34 mouse cellular contexts compared by ENCODE assay signal in the genomic region with DNA sequence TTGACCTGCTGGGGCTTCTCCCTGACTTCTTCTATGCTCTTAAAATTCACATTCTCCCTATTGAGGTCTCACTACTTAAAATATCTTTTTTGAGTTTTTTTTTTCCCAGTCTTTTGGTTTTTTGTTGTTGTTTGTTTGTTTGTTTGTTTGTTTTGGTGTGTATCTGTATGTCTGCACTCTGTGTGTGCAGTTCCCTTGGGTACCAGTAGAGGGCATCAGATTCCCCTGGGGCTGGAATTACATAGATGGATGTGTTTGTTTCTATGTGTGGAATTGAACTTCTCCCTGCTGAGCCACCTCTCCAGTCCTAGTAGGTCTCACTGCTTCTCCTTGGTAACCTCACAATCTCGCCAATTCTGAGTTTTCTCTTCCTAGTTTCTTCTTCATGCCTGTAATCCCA. TPM values are rescaled to one million over a fixed set of nuclear protein-coding genes. Genes with fewer than 3 reads are reported as not detected.
A peak's percentile ranks its signal among the peaks of the same experiment; 100 is the strongest.
DNase-seq lines count a peak whose midpoint lies in the region; ATAC-seq and TF ChIP-seq lines count a peak whose summit lies in the region.
"Had no signal": no experiment of that assay in that cellular context is flagged by ENCODE, and none has a peak within 500 bp of the region (broad histone marks: within the 10 kb centered on the region; RNA-seq: fewer than 3 reads in every experiment).

No protein-coding gene starts in this region.

- no peaks in the 10 kb centered on the region for H3K36me3 ChIP-seq in hindbrain, postnatal 0 days (ENCODE audit: insufficient read depth, low read length)
- H3K36me3 ChIP-seq in hindbrain, embryonic 11.5 days (ENCODE audit: control insufficient read depth, insufficient read depth, low read length), result no peaks in the 10 kb centered on the region
- no peaks in the 10 kb centered on the region for H3K36me3 ChIP-seq in liver, embryonic 14.5 days (replicated peaks; ENCODE audit: control insufficient read depth, insufficient read depth, low read depth)
- no peaks in the 10 kb centered on the region for H3K36me3 ChIP-seq in E14TG2a.4 (ENCODE audit: insufficient read depth, low read length)
- H3K36me3 ChIP-seq: G1E; hindbrain, embryonic 13.5 days; kidney, embryonic 15.5 days; limb, embryonic 12.5 days; liver, embryonic 12.5 days; neural tube, embryonic 13.5 days had no signal

- ATAC-seq in hindbrain, postnatal 0 days, result no peak
- ATAC-seq in hindbrain, embryonic 11.5 days (ENCODE audit: low FRiP score), result no peak
- ATAC-seq in liver, embryonic 14.5 days (ENCODE audit: insufficient read depth), result no peak
- ATAC-seq: activated CD4-positive, CD25-positive, alpha-beta regulatory T cell, adult 4 months; forebrain, embryonic 14.5 days; liver, embryonic 12.5 days; midbrain, embryonic 16.5 days had no signal

- H3K9me3 ChIP-seq in hindbrain, postnatal 0 days (ENCODE audit: low read length), result no peaks in the 10 kb centered on the region
- no peaks in the 10 kb centered on the region for H3K9me3 ChIP-seq in hindbrain, embryonic 11.5 days (ENCODE audit: control insufficient read depth, low read length)
- H3K9me3 ChIP-seq in liver, embryonic 14.5 days (ENCODE audit: control insufficient read depth, low read length), result no peaks in the 10 kb centered on the region; the same call in 1 of the 2 replicates
- H3K9me3 ChIP-seq in E14TG2a.4 (ENCODE audit: low read length), result no peaks in the 10 kb centered on the region
- H3K9me3 ChIP-seq: G1E; hindbrain, embryonic 13.5 days; kidney, embryonic 15.5 days; liver, embryonic 12.5 days; midbrain, embryonic 10.5 days; neural tube, embryonic 13.5 days had no signal

- H3K9ac ChIP-seq in hindbrain, postnatal 0 days (replicated peaks; ENCODE audit: low read length), result no peak overlapping the region
- no peak overlapping the region for H3K9ac ChIP-seq in hindbrain, embryonic 11.5 days (ENCODE audit: low read depth, low read length)
- H3K9ac ChIP-seq in liver, embryonic 14.5 days (replicated peaks), result no peak overlapping the region
- H3K9ac ChIP-seq: hindbrain, embryonic 13.5 days; kidney, embryonic 15.5 days; limb, embryonic 12.5 days; liver, embryonic 12.5 days; neural tube, embryonic 13.5 days had no signal

- no peak overlapping the region for H3K4me3 ChIP-seq in hindbrain, postnatal 0 days (ENCODE audit: low read length)
- no peak overlapping the region for H3K4me3 ChIP-seq in hindbrain, embryonic 11.5 days (ENCODE audit: low read depth, low read length)
- H3K4me3 ChIP-seq in liver, embryonic 14.5 days (ENCODE audit: insufficient read depth in 1 of 2, low read depth in 2 of 2, low read length in 2 of 2), result no peak overlapping the region
- H3K4me3 ChIP-seq in E14TG2a.4 (replicated peaks; ENCODE audit: low read length), result no peak overlapping the region
- H3K4me3 ChIP-seq: hindbrain, embryonic 13.5 days; kidney, embryonic 15.5 days; limb, embryonic 12.5 days; liver, embryonic 12.5 days; midbrain, embryonic 10.5 days; myocyte; neural tube, embryonic 13.5 days had no signal

- H3K4me1 ChIP-seq in hindbrain, postnatal 0 days (ENCODE audit: insufficient read depth, low read length), result peaks cover 9% of the 10 kb centered on the region; the same call in 1 of the 2 replicates
- peaks cover 9% of the 10 kb centered on the region; the same call in 1 of the 2 replicates for H3K4me1 ChIP-seq in hindbrain, embryonic 11.5 days (replicated peaks; ENCODE audit: control insufficient read depth, insufficient read depth, low read length)
- peaks cover 26 to 27% of the 10 kb centered on the region in 2 experiments for H3K4me1 ChIP-seq in liver, embryonic 14.5 days (replicated peaks; ENCODE audit: control insufficient read depth in 2 of 2, insufficient read depth in 2 of 2, low read length in 1 of 2)
- H3K4me1 ChIP-seq in E14TG2a.4 (replicated peaks; ENCODE audit: low read depth, low read length), result peaks cover 60% of the 10 kb centered on the region

- no peak overlapping the region for H3K27ac ChIP-seq in hindbrain, postnatal 0 days
- H3K27ac ChIP-seq in hindbrain, embryonic 11.5 days (ENCODE audit: low read depth, low read length), result no peak overlapping the region
- no peak overlapping the region for H3K27ac ChIP-seq in liver, embryonic 14.5 days
- H3K27ac ChIP-seq: hindbrain, embryonic 13.5 days; kidney, embryonic 15.5 days; limb, embryonic 12.5 days; midbrain, embryonic 10.5 days; neural tube, embryonic 13.5 days had no signal

- no peak for DNase-seq in hindbrain, postnatal 0 days (ENCODE audit: low spot score)
- DNase-seq in hindbrain, embryonic 11.5 days (ENCODE audit: low spot score), result no peak
- DNase-seq in liver, embryonic 14.5 days (ENCODE audit: low read depth in 3 of 3, low spot score in 3 of 3), result no peak
- DNase-seq in liver (no peak), ZHBTc4 (ENCODE audit: low read depth, low spot score) (peak; percentile 49)
- no peak for DNase-seq in Muller cell, postnatal 12 days (ENCODE audit: inconsistent ontology term)
- DNase-seq: adrenal gland, adult 2 months; adrenal gland, postnatal 36 days; B cell, adult 2 months; cerebellum, adult 2 months; cerebellum, postnatal 25 days; heart, postnatal 36 days; kidney, adult 18-20 months; kidney, postnatal 4 days; layer of hippocampus, adult 9-11 months; lung, adult 2 months; right cerebral cortex, postnatal 4 days; thymus, adult 2 months; thymus, postnatal 36 days had no signal

- H3K4me2 ChIP-seq in hindbrain, postnatal 0 days (ENCODE audit: low read depth, low read length), result no peak overlapping the region
- no peak overlapping the region for H3K4me2 ChIP-seq in hindbrain, embryonic 11.5 days (replicated peaks; ENCODE audit: low read depth, low read length)
- no peak overlapping the region for H3K4me2 ChIP-seq in liver, embryonic 14.5 days (ENCODE audit: low read depth)
- H3K4me2 ChIP-seq: hindbrain, embryonic 13.5 days; kidney, embryonic 15.5 days; limb, embryonic 12.5 days; liver, embryonic 12.5 days; neural tube, embryonic 13.5 days had no signal

- TF ChIP-seq CTCF in hindbrain, postnatal 0 days (IDR thresholded peaks at IDR 0.05; ENCODE audit: low read depth), result peak; percentile 27
- TF ChIP-seq CTCF in liver, embryonic 14.5 days (IDR thresholded peaks at IDR 0.05; ENCODE audit: low read depth), result peak; percentile 37; the same call in 1 of the 2 replicates
- peak; percentile 95 for TF ChIP-seq CTCF in E14TG2a.4 (conservative IDR thresholded peaks at IDR 0.05; ENCODE audit: low read length)

- TF ChIP-seq EP300 in liver, embryonic 14.5 days (IDR thresholded peaks at IDR 0.05; ENCODE audit: low read depth), result no peak

- WGBS in hindbrain, postnatal 0 days, result 93% methylated on average over 1 of the region's 1 CpGs
- 90% methylated on average over 1 of the region's 1 CpGs for WGBS in hindbrain, embryonic 11.5 days
- WGBS in liver, embryonic 14.5 days (ENCODE audit: insufficient replicate concordance), result 93% methylated on average over 1 of the region's 1 CpGs

- peaks cover 29% of the 10 kb centered on the region; the same call in 1 of the 2 replicates for H3K27me3 ChIP-seq in hindbrain, postnatal 0 days (ENCODE audit: insufficient read depth, low read length)
- H3K27me3 ChIP-seq in hindbrain, embryonic 11.5 days (ENCODE audit: control insufficient read depth, insufficient read depth, low read length), result peaks cover 42% of the 10 kb centered on the region
- H3K27me3 ChIP-seq in liver, embryonic 14.5 days (ENCODE audit: control insufficient read depth, insufficient read depth, low read length), result peaks cover 20% of the 10 kb centered on the region
- H3K27me3 ChIP-seq in E14TG2a.4 (ENCODE audit: insufficient read depth, low read length), result peaks cover 40% of the 10 kb centered on the region

RNA-seq across cellular contexts. Expression of a gene that starts 57.5 kb away (rescaled TPM):
- total RNA-seq in hindbrain, postnatal 0 days (2014; rRNA removed), result 3.2 and 3.6 TPM in 2 replicates
- polyA plus RNA-seq in hindbrain, postnatal 0 days (2015; fragmentation: Nextera tagmentation; extraction: Ambion mirVana), result 2.6 and 3.0 TPM in 2 replicates
- 0.53 TPM in 1 of 2 replicates, not detected in the other for polyA plus RNA-seq in hindbrain, embryonic 11.5 days (2014; fragmentation: Nextera tagmentation; extraction: Ambion mirVana)
- polyA plus RNA-seq in liver, embryonic 14.5 days (2012; rRNA removed), result 0.08 TPM in 1 of 2 replicates, not detected in the other
- not detected in 2 replicates for polyA plus RNA-seq in liver, embryonic 14.5 days (2014; fragmentation: Nextera tagmentation; extraction: Ambion mirVana)
- total RNA-seq: G1E; gastrocnemius, adult 18-20 months; gastrocnemius, postnatal 4 days; heart, postnatal 36 days; megakaryocyte progenitor cell, adult 5-6 weeks had no signal
- polyA plus RNA-seq: activated CD4-positive, CD25-positive, alpha-beta regulatory T cell, adult 4 months; G1E; myocyte had no signal

RNA-seq across cellular contexts. Expression of a gene that starts 57.7 kb away (rescaled TPM):
- 7.5 and 16.5 TPM in 2 replicates for total RNA-seq in hindbrain, postnatal 0 days (2014; rRNA removed)
- 14.0 and 14.5 TPM in 2 replicates for polyA plus RNA-seq in hindbrain, postnatal 0 days (2015; fragmentation: Nextera tagmentation; extraction: Ambion mirVana)
- polyA plus RNA-seq in hindbrain, embryonic 11.5 days (2014; fragmentation: Nextera tagmentation; extraction: Ambion mirVana), result 11.4 and 13.1 TPM in 2 replicates
- 2.4 and 3.1 TPM in 2 replicates for polyA plus RNA-seq in liver, embryonic 14.5 days (2012; rRNA removed)
- 6.7 and 7.6 TPM in 2 replicates for polyA plus RNA-seq in liver, embryonic 14.5 days (2014; fragmentation: Nextera tagmentation; extraction: Ambion mirVana)

Comparison
In these comparisons a context has a peak if more than half of its experiments do, and no peak if none do; other contexts are left out.
1. CTCF ChIP-seq: peak in every context shown above with its lines; median percentile 95 in E14TG2a.4; 37 in liver, embryonic 14.5 days; 27 in hindbrain, postnatal 0 days.